Mouse (Mus musculus): ENCODE results near the gene Eps8.

Eps8 gene

GRCm38 (mm10) chr6:137664936-137665335 is 10.3 kb upstream of the Eps8 start:
- DNase-seq (ENCODE audit: low read depth, low spot score), result no peak

- DNase-seq (ENCODE audit: low read depth, low spot score), result peak; percentile 64
Measured at GRCm38 (mm10) chr6:137661583-137662365, 7.1 kb upstream of the Eps8 start.

GRCm38 (mm10) chr6:137658426-137659088 is 3.9 kb upstream of the Eps8 start:
- DNase-seq (ENCODE audit: low read depth, low spot score), result peak; percentile 68

- DNase-seq (ENCODE audit: low read depth, low spot score), result no peak
Measured at GRCm38 (mm10) chr6:137657203-137657602, 2.5 kb upstream of the Eps8 start.

GRCm38 (mm10) chr6:137649528-137649927 is 5.1 kb downstream of the Eps8 start:
- no peak for DNase-seq (ENCODE audit: low read depth, low spot score)

GRCm38 (mm10) chr6:137649068-137649480 is 5.6 kb downstream of the Eps8 start:
- DNase-seq (ENCODE audit: low read depth, low spot score), result peak; percentile 82

GRCm38 (mm10) chr6:137648110-137649067 is 6.3 kb downstream of the Eps8 start:
- peak; percentile 52 for DNase-seq (ENCODE audit: low read depth, low spot score)

GRCm38 (mm10) chr6:137647646-137648045 is 7.0 kb downstream of the Eps8 start:
- DNase-seq (ENCODE audit: low read depth, low spot score), result no peak

GRCm38 (mm10) chr6:137646726-137647125 is 8.0 kb downstream of the Eps8 start:
- no peak for DNase-seq (ENCODE audit: low read depth, low spot score)

- no peak for DNase-seq (ENCODE audit: low read depth, low spot score)
Measured at GRCm38 (mm10) chr6:137644893-137645292, 9.8 kb downstream of the Eps8 start.

- DNase-seq (ENCODE audit: low read depth, low spot score), result no peak
Measured at GRCm38 (mm10) chr6:137643814-137644213, 10.9 kb downstream of the Eps8 start.

- DNase-seq (ENCODE audit: low read depth, low spot score), result no peak
Measured at GRCm38 (mm10) chr6:137641642-137642041, 13.0 kb downstream of the Eps8 start.

- no peak for DNase-seq (ENCODE audit: low read depth, low spot score)
Measured at GRCm38 (mm10) chr6:137638834-137639567, 15.7 kb downstream of the Eps8 start.

GRCm38 (mm10) chr6:137637443-137637842 is 17.2 kb downstream of the Eps8 start:
- DNase-seq (ENCODE audit: low read depth, low spot score), result no peak

GRCm38 (mm10) chr6:137636131-137636530 is 18.5 kb downstream of the Eps8 start:
- no peak for DNase-seq (ENCODE audit: low read depth, low spot score)

GRCm38 (mm10) chr6:137633626-137634025 is 21.1 kb downstream of the Eps8 start:
- no peak for DNase-seq (ENCODE audit: low read depth, low spot score)

- DNase-seq (ENCODE audit: low read depth, low spot score), result no peak
Measured at GRCm38 (mm10) chr6:137633121-137633520, 21.6 kb downstream of the Eps8 start.

- DNase-seq (ENCODE audit: low read depth, low spot score), result peak; percentile 81
Measured at GRCm38 (mm10) chr6:137630387-137630786, 24.3 kb downstream of the Eps8 start.

- DNase-seq (ENCODE audit: low read depth, low spot score), result peak; percentile 28
Measured at GRCm38 (mm10) chr6:137629603-137630231, 25.0 kb downstream of the Eps8 start.

GRCm38 (mm10) chr6:137628715-137629114 is 26.0 kb downstream of the Eps8 start:
- DNase-seq (ENCODE audit: low read depth, low spot score), result no peak

- DNase-seq (ENCODE audit: low read depth, low spot score), result no peak
Measured at GRCm38 (mm10) chr6:137621021-137621420, 33.7 kb downstream of the Eps8 start.
